Mouse (Mus musculus): ENCODE data around the gene Cebpz.

DNA sequence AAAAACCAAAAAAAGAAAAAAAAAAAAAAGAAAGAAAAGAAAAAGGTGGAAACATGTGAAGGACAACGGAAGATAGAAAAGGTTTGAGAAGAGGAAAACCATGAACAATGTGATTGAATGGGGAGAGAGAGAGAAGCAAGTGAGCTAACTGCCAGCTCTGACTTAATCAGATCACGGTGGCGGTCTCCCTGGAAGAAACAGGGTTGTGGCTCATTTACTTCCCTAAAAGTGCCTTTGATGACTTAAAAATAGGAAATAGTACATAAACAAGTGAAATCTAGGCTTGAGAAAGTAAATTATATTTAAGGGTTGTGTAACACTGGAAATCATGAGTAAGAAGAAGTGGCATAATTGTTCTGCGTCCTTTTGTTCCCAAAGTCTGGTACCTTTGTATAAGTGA, 2.1 kb upstream of the Cebpz start:
- TF ChIP-seq CTCF (IDR thresholded peaks at IDR 0.05; ENCODE audit: low read depth, low read length) (no peak), POLR2AphosphoS5 (IDR thresholded peaks at IDR 0.05; ENCODE audit: insufficient replicate concordance, low read depth, low read length) (no peak)
